Mouse (Mus musculus): Measurements from ENCODE around the gene Sult2b1.

DNA sequence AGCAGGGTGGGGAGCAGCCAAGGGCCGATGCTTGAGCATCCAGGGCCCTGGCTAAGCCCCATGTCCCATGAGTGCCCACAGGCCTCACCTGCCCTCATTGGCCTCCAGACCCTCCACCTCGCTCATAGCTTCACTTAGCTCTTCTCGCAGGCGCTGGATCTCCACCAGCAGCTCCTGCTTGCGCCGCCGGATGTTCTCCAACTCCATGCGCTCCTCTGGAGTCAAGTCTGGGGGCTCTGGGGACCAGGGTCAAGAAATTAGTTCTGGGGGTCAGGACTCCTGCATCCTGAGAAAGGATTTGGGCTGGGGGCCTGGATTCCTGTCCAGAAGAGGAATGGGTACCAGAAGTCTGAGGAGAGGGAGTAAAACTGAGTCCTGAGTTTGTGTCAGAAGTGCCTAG lies 28.5 kb upstream of the Sult2b1 start:
- no peak for TF ChIP-seq CTCF (IDR thresholded peaks at IDR 0.05; ENCODE audit: low read depth)
- no peak for TF ChIP-seq EP300 (IDR thresholded peaks at IDR 0.05; ENCODE audit: low read depth)

Measured in heart, postnatal 0 days (tissue).